Mouse (Mus musculus): ENCODE measurements around the gene Trim29. TPM values are rescaled to one million over a fixed set of nuclear protein-coding genes. Genes with fewer than 3 reads are reported as not detected.
A peak's percentile ranks its signal among the peaks of the same experiment; 100 is the strongest.

Trim29 gene
- polyA plus RNA-seq, 1 experiment from 2014 or later = 1.3 TPM

DNA sequence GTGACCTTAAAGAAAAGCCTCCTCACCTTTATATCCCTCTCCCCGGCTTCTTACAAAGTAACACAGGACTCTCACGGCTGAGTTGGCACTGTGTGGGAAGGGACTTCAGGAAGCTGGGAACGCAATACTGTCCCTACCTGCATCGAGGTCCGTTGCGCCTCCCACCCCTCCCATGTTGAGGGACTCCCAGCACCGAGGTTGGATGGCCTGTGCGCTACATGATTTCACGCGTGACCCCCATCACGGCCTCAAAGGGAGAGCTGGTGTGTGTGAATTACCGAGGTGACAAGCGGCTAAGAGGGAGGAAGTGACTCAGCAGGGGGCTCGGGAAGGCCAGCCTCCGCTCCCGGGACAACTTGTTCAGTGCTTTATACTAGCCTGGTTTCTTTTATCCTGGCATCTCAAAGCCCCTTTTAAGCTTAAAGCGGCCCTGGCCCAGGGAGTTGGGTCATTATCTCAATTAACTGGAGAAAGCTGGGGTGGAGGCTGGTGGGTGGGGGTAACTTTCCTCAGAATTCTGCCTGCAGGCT, 39.9 kb upstream of the Trim29 start:
- Histone ChIP-seq H3K36me3 (ENCODE audit: control insufficient read depth, insufficient read depth, low read length) (no peaks in the 10 kb centered on the region), H3K9me3 (ENCODE audit: control insufficient read depth, low read length) (no peaks in the 10 kb centered on the region), H3K9ac (ENCODE audit: low read length) (peak overlapping the region; percentile 34), H3K27me3 (ENCODE audit: control insufficient read depth, insufficient read depth, low read depth, low read length) (peaks cover 14% of the 10 kb centered on the region), H3K4me1 (replicated peaks; ENCODE audit: control insufficient read depth, insufficient read depth, low read length) (peaks cover 8% of the 10 kb centered on the region), H3K4me3 (ENCODE audit: low read length) (peak overlapping the region; percentile 7; the same call in 1 of the 2 replicates), H3K4me2 (ENCODE audit: low read depth, low read length) (peak overlapping the region; percentile 39), H3K27ac (ENCODE audit: low read length) (no peak overlapping the region)
- no peak for ATAC-seq (ENCODE audit: low read depth)
- WGBS = 11% methylated on average over 17 of the region's 17 CpGs

DNA sequence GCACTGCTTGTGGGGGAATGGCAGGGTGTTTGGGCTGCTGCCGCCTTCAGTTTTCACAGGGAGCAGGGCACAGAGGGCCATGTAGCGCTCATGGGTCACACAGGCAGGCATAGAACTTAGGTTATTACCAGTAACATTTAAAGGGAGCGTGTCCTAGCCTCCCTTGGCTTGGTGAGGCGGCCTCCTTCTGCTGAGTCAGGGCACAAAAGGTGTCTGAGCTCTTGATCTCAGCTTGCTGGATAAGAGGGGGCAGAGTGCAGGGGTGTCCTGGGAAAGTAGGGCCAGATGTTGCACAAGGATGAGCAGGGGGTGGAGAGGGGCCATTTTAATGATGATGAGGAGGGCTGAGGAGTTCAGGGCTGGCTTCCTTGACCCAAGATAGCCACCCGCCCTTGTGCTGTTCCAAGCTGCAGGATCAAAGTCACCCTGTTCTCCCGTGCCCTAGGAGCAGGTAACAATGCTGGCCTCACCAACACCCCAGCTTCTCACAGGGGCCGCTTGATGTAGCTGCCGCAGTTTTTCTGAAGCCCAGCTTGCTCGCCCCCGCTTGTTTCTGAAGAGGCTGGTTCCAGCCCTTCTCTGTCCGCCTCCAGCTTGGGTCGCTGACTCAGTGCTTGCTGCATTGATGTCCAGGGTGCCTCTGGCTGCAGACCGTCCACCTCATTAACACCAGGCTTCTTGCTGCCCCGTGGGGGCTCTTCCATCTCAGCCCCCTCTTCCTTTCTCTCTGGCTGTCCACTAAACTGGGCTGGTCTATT, 38.7 kb upstream of the Trim29 start:
- 69% methylated on average over 14 of the region's 14 CpGs for WGBS
- Histone ChIP-seq H3K36me3 (ENCODE audit: control insufficient read depth, insufficient read depth, low read length) (no peaks in the 10 kb centered on the region), H3K4me1 (replicated peaks; ENCODE audit: control insufficient read depth, insufficient read depth, low read length) (peaks cover 8% of the 10 kb centered on the region), H3K4me2 (ENCODE audit: low read depth, low read length) (no peak overlapping the region), H3K27me3 (ENCODE audit: control insufficient read depth, insufficient read depth, low read depth, low read length) (peaks cover 14% of the 10 kb centered on the region), H3K9me3 (ENCODE audit: control insufficient read depth, low read length) (no peaks in the 10 kb centered on the region), H3K4me3 (ENCODE audit: low read length) (no peak overlapping the region), H3K9ac (ENCODE audit: low read length) (no peak overlapping the region), H3K27ac (ENCODE audit: low read length) (no peak overlapping the region)
- no peak for ATAC-seq (ENCODE audit: low read depth)

DNA sequence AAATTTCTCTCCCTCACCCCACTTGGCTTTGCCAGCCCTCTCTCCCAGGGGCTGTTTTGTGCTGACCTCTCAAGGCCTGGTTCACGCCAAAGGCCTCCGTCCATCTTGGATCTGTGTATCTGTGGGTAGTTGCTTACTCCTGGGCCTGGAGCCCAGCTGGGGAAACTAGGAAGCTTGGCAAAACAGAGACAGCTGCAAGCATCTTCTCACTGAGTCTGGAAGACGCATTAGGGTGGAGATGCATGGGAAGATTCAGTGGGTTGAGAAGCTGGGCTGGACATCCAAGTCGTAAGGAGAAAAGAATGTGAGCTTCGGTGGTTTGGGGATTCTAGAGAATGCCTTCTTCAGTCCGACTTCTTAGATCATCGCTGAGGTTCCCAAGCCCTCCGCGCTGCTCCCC, 36.9 kb upstream of the Trim29 start:
- no peaks in the 10 kb centered on the region for H3K36me3 ChIP-seq (ENCODE audit: control insufficient read depth, insufficient read depth, low read length)
- H3K4me2 ChIP-seq (ENCODE audit: low read depth, low read length) = no peak overlapping the region
- H3K9me3 ChIP-seq (ENCODE audit: control insufficient read depth, low read length) = no peaks in the 10 kb centered on the region
- H3K27ac ChIP-seq (ENCODE audit: low read length) = no peak overlapping the region
- H3K4me3 ChIP-seq (ENCODE audit: low read length) = no peak overlapping the region
- H3K27me3 ChIP-seq (ENCODE audit: control insufficient read depth, insufficient read depth, low read depth, low read length) = peaks cover 14% of the 10 kb centered on the region
- H3K9ac ChIP-seq (ENCODE audit: low read length) = no peak overlapping the region
- ATAC-seq (ENCODE audit: low read depth) = no peak
- H3K4me1 ChIP-seq (replicated peaks; ENCODE audit: control insufficient read depth, insufficient read depth, low read length) = peaks cover 8% of the 10 kb centered on the region
- 61% methylated on average over 9 of the region's 9 CpGs for WGBS

DNA sequence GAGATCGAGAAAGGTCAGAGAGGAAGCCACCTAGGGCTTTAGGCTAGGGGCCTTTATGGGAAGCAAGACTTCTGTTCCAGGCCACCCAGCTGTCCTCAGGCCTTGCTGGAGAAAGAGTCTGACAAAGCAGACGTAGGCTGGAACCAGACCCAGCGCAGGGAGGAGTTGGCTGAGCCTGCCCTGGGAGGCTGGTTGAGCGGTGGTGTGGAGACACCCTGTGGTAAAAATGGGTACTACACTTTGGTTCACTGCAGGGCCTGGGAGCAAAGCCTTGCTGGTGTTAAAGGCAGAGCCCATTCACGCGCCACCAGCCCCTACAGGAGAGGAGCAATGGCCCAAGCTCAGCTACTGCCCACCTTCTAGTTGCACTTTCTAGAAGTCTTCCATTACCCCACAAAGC, 26.4 kb upstream of the Trim29 start:
- ATAC-seq (ENCODE audit: low read depth) = peak; percentile 94
- no peaks in the 10 kb centered on the region for H3K9me3 ChIP-seq (ENCODE audit: control insufficient read depth, low read length)
- H3K4me1 ChIP-seq (replicated peaks; ENCODE audit: control insufficient read depth, insufficient read depth, low read length) = no peaks in the 10 kb centered on the region
- no peak overlapping the region for H3K9ac ChIP-seq (ENCODE audit: low read length)
- no peak overlapping the region for H3K4me2 ChIP-seq (ENCODE audit: low read depth, low read length)
- 8% methylated on average over 6 of the region's 6 CpGs for WGBS
- no peaks in the 10 kb centered on the region for H3K36me3 ChIP-seq (ENCODE audit: control insufficient read depth, insufficient read depth, low read length)
- H3K27ac ChIP-seq (ENCODE audit: low read length) = no peak overlapping the region
- no peaks in the 10 kb centered on the region for H3K27me3 ChIP-seq (ENCODE audit: control insufficient read depth, insufficient read depth, low read depth, low read length)
- H3K4me3 ChIP-seq (ENCODE audit: low read length) = no peak overlapping the region

DNA sequence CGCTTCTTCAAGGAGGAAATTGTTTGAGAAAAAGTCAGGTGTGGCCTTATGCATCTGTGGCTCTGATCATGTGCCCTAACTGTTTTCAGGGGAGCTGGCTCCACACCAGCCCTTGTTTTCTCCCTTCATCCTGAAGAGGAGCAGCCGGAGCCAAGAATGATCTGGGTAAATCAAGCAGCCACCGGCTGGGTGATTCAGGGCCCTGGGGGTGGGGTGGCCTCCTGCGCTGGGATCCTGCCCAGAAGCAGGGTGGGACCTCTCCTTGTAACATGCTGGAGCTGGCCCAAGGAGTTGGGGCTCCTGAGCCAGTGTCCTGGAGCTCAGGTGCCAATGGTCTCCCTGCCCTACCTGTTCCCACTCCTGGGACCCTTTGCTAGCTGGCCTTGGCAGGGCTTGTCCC, 25.4 kb upstream of the Trim29 start:
- no peaks in the 10 kb centered on the region for H3K27me3 ChIP-seq (ENCODE audit: control insufficient read depth, insufficient read depth, low read depth, low read length)
- H3K4me1 ChIP-seq (replicated peaks; ENCODE audit: control insufficient read depth, insufficient read depth, low read length) = no peaks in the 10 kb centered on the region
- H3K4me2 ChIP-seq (ENCODE audit: low read depth, low read length) = no peak overlapping the region
- WGBS = 80% methylated on average over 4 of the region's 4 CpGs
- no peaks in the 10 kb centered on the region for H3K9me3 ChIP-seq (ENCODE audit: control insufficient read depth, low read length)
- no peaks in the 10 kb centered on the region for H3K36me3 ChIP-seq (ENCODE audit: control insufficient read depth, insufficient read depth, low read length)
- H3K9ac ChIP-seq (ENCODE audit: low read length) = no peak overlapping the region
- H3K4me3 ChIP-seq (ENCODE audit: low read length) = no peak overlapping the region
- H3K27ac ChIP-seq (ENCODE audit: low read length) = no peak overlapping the region
- ATAC-seq (ENCODE audit: low read depth) = no peak

DNA sequence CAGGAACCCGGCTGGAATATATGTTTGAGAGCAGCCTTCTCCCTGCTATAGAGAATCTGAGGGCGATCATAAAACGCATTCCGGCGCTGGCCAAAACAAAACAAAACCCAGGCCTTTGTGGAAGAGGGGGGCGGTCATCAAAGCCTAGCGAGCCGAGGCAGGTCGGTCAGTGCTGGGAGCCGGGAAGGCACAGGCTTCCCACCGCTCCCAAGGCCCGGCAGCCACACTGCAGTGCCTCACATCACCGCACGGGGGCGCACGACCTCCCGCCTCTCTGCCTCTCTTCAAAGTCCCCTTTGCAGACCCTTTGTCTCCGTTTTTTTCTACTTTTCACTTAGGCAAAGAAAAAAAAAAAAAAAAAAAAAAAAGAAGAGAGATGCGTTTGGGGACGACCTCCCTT, 23.8 kb upstream of the Trim29 start:
- 2% methylated on average over 20 of the region's 20 CpGs for WGBS
- no peak for ATAC-seq (ENCODE audit: low read depth)
- H3K4me3 ChIP-seq (ENCODE audit: low read length) = no peak overlapping the region
- 0 out of 2 replicates have a peak overlapping the region, but pooled peaks have one; percentile 5 for H3K9ac ChIP-seq (ENCODE audit: low read length)
- no peaks in the 10 kb centered on the region for H3K27me3 ChIP-seq (ENCODE audit: control insufficient read depth, insufficient read depth, low read depth, low read length)
- no peaks in the 10 kb centered on the region for H3K9me3 ChIP-seq (ENCODE audit: control insufficient read depth, low read length)
- no peak overlapping the region for H3K27ac ChIP-seq (ENCODE audit: low read length)
- H3K4me1 ChIP-seq (replicated peaks; ENCODE audit: control insufficient read depth, insufficient read depth, low read length) = no peaks in the 10 kb centered on the region
- H3K36me3 ChIP-seq (ENCODE audit: control insufficient read depth, insufficient read depth, low read length) = no peaks in the 10 kb centered on the region
- peak overlapping the region; percentile 33; the same call in 1 of the 2 replicates for H3K4me2 ChIP-seq (ENCODE audit: low read depth, low read length)

DNA sequence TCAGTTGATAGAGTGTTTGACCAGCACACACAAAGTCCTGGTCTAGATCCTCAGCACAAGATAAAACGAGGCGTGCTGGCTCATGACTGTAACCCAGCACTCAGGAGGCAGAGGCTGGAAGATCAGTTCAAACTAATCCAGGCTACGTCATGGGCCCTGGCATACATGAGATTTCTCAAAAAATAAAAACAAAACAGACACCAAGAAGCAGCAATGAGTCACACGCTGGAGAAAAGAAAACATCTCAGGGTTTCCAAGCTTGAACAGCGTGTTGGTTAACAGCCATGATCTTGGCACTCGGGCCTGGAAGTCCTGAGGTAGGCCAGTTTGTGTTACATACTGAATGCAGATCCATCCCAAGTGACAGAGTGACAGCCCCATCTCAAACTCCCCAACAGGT, 17.6 kb upstream of the Trim29 start:
- H3K27ac ChIP-seq (ENCODE audit: low read length) = no peak overlapping the region
- no peak overlapping the region for H3K4me2 ChIP-seq (ENCODE audit: low read depth, low read length)
- no peak for ATAC-seq (ENCODE audit: low read depth)
- no peak overlapping the region for H3K4me3 ChIP-seq (ENCODE audit: low read length)
- H3K9ac ChIP-seq (ENCODE audit: low read length) = no peak overlapping the region
- H3K36me3 ChIP-seq (ENCODE audit: control insufficient read depth, insufficient read depth, low read length) = no peaks in the 10 kb centered on the region
- H3K27me3 ChIP-seq (ENCODE audit: control insufficient read depth, insufficient read depth, low read depth, low read length) = no peaks in the 10 kb centered on the region
- no peaks in the 10 kb centered on the region for H3K4me1 ChIP-seq (replicated peaks; ENCODE audit: control insufficient read depth, insufficient read depth, low read length)
- WGBS = 75% methylated on average over 6 of the region's 6 CpGs
- H3K9me3 ChIP-seq (ENCODE audit: control insufficient read depth, low read length) = no peaks in the 10 kb centered on the region

DNA sequence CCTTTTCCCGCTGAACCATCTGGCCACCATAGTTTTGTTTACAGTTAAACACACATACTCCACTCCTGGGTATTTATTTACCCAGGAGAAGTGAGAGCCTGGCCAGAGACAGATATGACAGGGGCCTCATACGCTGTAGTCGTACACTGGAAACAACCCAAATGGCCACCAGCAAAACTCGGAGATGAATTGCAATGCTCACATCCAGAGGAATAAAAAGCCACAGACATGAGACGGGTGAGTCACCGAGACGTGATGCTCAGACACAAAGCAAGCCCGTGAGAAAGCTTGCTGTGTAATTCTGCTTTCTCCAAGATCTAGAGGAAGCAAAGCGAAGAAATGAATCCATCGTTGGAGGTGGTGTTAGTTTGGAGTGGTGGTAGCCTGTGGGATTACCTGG, 10.3 kb upstream of the Trim29 start:
- WGBS = 32% methylated on average over 10 of the region's 10 CpGs
- H3K27ac ChIP-seq (ENCODE audit: low read length) = no peak overlapping the region
- no peak overlapping the region for H3K4me3 ChIP-seq (ENCODE audit: low read length)
- H3K9ac ChIP-seq (ENCODE audit: low read length) = no peak overlapping the region
- no peaks in the 10 kb centered on the region for H3K36me3 ChIP-seq (ENCODE audit: control insufficient read depth, insufficient read depth, low read length)
- ATAC-seq (ENCODE audit: low read depth) = no peak
- H3K4me2 ChIP-seq (ENCODE audit: low read depth, low read length) = no peak overlapping the region
- no peaks in the 10 kb centered on the region for H3K9me3 ChIP-seq (ENCODE audit: control insufficient read depth, low read length)
- no peaks in the 10 kb centered on the region for H3K4me1 ChIP-seq (replicated peaks; ENCODE audit: control insufficient read depth, insufficient read depth, low read length)
- H3K27me3 ChIP-seq (ENCODE audit: control insufficient read depth, insufficient read depth, low read depth, low read length) = no peaks in the 10 kb centered on the region

DNA sequence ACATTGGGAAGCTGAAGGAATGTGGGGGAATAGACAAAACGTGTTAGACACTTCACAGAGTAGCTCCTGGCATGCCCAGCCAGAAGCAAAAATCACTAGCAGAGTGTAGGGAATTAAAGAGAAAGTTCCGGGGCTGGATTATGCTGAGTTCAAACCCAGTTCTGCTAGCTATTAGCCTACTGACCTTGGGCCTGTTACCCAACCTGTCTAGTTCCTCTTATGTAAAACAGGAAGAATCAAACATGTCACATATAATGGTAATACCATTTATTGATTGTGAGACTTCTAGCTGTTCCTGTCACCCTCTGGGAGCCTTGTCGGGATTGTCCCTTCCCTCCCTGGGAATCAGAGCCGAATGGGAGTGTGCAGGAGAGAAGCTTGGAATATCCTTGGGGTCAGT, 7.7 kb upstream of the Trim29 start:
- WGBS = 57% methylated on average over 4 of the region's 4 CpGs

More for the DNA sequence above, 7.7 kb upstream of the Trim29 start:
- Histone ChIP-seq H3K4me1 (replicated peaks; ENCODE audit: control insufficient read depth, insufficient read depth, low read length) (no peaks in the 10 kb centered on the region), H3K4me2 (ENCODE audit: low read depth, low read length) (no peak overlapping the region), H3K27me3 (ENCODE audit: control insufficient read depth, insufficient read depth, low read depth, low read length) (no peaks in the 10 kb centered on the region), H3K27ac (ENCODE audit: low read length) (no peak overlapping the region), H3K9me3 (ENCODE audit: control insufficient read depth, low read length) (no peaks in the 10 kb centered on the region), H3K4me3 (ENCODE audit: low read length) (no peak overlapping the region), H3K36me3 (ENCODE audit: control insufficient read depth, insufficient read depth, low read length) (no peaks in the 10 kb centered on the region), H3K9ac (ENCODE audit: low read length) (no peak overlapping the region)
- no peak for ATAC-seq (ENCODE audit: low read depth)

Data from lung, embryonic 16.5 days (tissue).